Mouse (Mus musculus): ENCODE results near the gene Add3.

Add3 gene

DNA sequence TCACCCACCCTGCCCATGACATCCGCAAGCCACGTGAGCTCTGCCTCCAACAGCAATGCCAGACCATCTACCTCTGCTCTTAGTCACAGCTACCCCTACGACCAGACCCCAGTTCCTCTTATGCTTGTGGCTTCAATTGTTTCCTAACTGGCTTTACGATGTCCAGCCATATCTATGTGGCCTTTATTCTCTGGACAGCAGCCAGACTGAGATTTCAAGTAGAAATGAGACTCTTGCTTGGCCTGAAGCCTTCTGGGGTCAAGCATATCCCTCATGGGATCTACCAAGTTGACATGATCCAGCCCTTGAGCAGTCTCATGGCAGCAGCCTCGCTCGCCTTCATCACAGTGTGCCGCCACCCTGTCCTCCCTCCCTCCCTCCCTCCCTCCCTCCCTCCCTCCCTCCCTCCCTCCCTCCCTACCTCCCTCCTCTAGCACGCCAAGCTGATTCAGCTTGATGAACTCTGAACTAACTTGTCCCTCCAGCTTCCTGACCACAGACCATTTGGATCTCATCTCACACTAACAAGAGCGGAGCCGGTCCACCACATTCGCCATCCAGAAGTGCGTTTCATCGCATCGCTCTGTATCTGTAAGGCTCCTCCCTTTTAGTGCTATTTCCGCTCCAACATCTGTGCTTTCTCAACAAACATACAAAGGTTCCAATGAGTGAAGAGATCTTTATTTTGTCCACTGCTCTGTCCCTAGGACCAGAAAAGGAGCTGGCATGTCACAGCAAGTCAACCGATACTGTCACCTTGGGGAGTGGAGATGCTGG, 9.7 kb upstream of the Add3 start:
- no peak for DNase-seq (ENCODE audit: low spot score)

DNA sequence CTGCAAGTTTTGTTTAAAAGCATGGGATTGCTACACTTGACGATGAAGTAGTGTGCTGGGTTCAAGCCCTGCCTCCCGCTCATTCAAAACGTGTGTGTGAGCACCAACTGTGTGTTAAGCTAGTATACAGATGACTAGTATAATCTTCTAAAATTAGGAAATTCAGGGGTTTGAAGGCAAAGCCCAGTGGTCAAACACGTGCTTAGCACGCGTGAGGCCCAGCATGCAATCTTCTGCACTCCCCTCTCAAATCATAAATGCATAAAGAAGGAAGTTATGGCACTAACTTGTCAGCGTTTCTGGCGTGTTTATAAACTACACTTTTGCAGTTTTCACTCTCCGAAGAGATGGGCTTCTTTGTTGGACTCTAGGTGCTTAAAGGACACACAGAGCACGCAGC, 7.8 kb upstream of the Add3 start:
- no peak for DNase-seq (ENCODE audit: low spot score)

DNA sequence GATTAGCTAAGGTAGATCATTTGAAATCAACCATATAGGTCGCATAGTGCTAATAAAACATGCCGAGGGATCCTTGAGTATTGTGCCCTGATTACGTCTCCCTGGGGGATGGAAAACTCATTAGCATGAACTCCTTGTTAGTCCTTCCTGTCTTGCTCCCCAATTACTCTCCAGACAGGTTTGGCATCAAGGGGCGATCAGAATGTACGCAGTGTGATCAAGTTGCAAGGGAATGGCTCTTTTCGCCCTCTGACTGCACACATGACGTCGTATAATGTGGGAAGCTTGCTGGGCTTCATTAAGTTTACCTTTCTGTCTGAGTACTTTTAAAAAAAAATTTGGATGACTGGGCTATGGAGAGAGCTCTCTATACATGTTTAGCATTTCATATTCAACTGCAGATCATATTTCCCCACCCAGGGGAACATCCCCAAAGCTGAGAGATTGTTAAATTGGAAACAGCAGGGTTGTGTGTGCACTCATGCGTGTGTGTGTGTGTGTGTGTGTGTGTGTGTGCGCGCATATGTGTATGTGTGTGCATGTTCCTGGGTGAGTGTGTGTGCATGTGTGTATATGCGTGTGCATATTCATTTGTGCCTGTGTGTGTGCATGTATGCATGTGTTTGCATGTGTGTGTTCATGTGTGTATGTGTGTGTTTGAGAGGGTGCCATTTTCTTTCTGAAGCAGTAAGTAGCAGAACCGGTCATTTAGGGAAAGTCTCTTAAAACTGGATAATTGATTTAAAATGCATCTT, 3.7 kb upstream of the Add3 start:
- no peak for DNase-seq (ENCODE audit: low spot score)

DNA sequence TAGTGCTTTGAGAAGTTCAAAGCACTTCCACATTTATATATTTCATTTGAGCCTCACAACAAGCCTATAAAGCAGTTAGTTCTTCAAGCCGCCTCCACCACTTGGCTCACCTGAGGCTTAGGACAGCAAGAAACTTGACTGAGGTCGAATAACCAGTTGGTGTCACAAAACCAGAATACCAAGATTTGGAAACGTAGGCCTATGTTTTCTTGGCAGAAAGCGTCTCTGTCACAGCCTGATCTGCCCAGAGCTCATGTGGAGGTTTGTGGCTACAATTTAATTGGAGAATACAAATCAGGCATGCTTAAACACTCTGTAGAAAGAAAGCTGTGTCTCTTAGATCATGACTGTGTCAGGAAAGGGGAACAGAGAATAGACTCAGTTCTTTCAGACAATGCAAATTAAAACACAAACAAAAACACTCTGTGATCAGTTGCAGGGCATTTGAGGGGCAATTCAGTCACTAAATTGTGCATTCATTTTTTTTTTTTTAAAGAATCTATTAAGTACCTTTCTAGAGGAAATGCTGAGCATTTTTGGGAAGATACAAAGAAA, 3.0 kb upstream of the Add3 start:
- DNase-seq (ENCODE audit: low spot score), result no peak

DNA sequence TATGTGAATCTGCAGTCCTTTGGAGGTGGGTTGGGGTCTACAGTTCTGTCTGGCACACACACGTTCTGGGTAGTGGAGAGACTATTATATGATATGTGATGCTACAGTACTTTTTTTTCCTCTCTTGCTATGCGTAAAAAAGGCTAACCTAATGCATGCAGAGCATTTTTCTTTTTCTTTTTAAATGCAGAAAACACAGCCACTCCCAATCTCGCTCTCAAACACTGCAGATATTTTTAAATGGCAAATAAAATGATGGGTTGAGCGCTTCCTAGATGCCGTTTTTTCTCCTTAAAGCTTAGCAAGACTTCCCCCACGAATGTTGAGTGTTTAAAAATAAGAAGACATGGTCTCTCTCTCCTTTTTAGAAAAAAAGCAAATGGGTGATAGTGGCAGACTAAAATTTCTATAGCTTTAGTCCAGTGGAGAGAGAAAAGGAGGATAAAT, 584 bp downstream of the Add3 start:
- DNase-seq (ENCODE audit: low spot score), result peak; percentile 20

DNA sequence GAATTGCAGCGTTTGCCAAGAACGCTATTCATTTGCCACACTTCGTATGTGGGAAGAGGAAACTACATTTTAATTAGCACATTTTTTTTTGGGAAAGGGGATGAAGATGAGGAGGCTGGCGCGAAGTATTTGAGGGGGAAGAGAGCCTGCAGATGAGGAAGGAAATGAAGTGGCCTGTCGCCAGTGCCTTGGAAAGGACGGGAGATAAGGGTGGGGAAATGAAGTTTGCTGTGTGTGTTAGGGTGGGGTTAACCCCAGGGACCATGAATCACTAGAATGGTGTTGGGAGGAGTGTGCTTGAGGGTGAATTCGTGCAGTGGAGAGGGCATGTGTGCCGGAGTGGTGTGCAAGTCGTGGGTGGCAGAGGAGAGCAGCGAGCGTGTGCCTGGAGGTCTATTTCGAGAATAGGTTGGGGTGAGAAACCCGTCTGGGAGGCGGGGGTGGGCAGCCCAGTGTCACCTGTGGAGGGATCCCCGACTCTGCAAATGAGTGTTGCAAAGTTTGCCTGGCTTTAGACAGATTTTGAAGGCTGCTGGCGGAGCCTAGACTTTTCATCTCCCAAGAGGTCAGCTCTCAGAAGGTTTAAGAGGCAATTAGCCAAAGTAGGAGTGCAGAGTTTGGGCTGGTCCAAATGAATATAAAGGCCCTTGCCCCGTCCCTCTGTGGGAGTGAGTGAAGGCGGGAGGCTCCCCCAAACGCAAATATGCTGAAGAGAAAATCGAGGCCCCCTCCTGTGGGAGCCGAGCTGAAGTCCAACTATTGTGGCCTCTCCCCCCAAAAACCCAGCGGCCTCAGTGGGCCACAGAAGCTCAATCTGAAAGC, 1.2 kb downstream of the Add3 start:
- peak; percentile 53 for DNase-seq (ENCODE audit: low spot score)

DNA sequence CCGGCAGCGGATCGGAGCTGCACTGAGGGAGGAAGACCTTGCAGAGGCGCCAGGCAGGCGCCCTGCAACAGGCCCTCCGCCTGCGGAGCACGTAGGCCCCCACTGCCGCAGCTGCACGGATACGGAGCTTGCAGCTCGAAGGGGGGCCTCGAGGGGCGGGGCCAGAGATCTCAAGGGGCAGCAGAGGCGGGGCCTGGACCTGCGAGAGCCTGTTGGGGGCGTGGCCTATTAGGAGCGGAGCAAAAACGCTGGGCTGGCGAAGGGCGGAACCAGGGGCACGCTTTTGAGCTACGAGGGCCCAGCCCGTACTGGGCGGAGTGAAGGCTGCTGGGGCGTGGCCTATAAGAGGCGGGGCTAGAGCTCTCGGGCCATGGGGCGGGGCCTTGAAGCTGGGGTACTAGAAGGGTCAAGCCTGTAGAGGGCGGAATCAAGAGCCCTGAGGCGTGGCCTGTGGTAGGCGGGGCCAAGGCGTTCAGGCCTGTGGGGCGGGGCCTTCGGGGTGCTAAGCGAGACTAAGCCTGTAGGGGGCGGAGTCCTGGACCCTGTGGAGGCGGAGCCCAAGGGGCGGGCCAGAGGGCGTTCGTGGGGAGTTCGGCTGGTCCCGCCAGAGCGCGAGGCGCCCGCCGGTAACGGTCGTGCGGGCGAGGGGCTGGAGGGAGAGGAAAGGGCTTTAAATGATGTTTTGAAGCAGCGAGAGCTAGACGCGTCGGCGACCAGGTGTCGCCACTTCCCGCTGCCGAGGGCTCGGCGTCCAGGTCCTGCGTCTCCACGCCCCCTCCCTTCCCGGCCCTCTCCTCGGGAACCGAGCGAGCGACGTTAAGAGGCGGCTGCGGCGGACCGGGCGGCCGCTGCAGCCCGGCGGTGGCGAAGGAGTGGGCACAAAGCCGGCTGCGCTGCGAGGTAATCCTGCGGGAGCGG, 2.2 kb downstream of the Add3 start:
- DNase-seq (ENCODE audit: low spot score), result peak; percentile 99

DNA sequence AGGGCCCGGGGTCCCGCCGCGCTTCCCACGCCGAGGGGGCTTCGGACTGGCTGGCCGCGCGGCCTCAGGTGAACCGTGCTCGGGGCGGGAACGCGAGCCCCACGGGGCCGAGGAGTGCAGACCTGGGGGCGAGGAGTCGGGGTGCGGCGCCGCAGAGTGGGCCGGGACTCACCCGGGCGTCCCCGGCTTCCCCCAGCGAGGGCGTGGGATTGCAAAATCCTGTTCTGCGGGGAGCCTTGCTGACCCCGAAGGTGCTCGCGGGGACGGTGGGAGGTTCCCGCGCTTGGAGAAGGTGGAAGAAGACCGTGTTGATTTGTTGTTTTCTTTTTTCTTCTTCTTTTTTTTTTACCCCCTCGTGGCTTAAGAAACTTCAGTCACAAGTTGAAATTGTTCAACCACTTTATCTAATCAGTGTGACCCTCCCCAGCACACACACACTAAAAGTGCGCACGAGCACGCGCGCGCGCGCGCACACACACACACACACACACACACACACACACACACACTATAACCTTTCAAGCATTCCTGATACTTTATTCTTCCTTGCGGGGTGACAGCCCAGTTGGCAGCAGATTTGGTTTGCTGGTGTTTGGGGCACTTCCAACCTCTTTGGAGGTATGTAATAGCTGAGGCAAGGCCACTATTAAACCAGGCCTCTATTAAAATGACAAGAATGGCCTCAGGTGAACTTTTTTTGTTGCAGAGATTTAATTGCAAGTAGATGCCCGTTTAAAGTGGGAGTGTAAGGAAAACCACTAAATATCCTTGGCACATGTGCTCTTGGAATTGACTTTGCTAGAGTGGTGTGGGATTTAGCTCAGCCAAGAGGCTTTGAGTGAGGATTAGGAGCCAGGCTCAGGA, 3.1 kb downstream of the Add3 start:
- peak; percentile 45 for DNase-seq (ENCODE audit: low spot score)

DNA sequence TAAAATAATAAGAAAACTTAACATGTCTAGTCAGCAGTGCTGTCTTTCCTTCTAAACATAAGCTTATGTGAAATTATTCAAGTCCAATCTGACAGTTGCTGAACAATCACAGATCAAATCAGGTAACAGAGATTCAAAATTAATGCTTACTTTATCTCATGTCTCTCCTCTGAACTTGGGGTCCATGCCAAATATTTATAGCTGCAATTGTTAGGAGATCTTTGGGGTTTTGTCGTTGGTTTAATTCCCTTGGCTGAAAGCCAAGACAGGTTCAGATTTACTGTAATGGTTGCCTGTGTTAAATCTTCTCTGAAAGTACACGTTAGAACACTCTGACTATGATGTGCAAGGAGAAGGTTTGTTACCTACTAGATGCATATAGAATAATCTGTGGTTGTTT, 4.8 kb downstream of the Add3 start:
- DNase-seq (ENCODE audit: low spot score), result no peak

DNA sequence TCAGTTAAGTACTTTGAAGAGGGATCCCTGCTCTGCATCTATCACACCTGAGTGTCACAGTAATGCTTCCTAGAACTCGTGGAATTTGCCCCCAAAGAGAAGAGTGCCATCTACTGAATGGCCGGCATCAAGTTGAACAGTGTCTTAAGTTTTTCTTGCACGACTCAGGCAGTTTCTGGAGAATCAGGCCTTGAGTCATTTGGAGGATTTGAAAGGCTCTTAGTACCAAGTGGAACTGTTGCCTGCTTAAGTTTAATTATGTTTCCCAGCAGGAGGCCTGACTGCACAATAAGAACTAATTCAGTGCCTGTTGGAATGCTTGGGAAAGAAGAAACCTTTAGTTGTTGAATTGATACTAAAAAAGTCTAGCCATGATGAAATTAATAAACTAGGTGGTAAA, 9.1 kb downstream of the Add3 start:
- no peak for DNase-seq (ENCODE audit: low spot score)

DNA sequence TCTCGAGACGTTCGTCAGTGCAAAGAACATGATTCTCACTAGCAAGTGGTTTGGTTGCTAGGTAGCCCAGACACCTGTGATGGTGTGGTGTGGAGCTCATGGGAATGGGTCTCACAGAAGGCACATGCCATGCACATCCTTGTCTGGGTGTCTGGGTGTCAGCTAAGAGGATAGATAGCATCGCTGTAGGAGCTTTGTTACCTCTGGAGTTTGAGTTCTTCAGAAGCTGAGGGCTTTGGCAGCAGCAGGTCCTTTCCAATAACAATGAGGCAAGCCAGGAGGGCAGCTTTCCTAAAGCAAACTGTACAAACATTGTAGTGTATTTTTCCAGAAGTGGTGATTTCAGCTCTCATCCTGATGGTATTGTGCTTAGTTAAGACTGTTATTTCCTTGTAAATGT, 12.2 kb downstream of the Add3 start:
- no peak for DNase-seq (ENCODE audit: low spot score)

DNA sequence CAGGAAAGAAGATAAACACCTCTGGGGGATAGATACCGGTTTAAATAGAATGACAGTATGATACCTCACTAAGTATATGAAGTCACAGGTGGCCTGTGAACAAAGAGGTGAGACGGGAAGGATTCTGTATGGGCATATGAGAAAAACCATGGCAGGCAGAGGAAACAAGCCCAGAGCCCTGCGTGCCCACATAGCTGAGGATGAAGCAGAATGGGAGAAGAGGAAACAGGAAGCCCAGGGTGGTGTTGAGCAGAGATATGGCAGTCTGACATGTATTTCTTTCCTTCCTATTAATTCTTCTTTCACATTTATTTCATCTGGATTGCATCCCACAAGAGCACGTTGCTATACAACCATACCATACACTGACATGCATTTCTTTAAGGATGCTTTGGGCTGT, 12.9 kb downstream of the Add3 start:
- no peak for DNase-seq (ENCODE audit: low spot score)

DNA sequence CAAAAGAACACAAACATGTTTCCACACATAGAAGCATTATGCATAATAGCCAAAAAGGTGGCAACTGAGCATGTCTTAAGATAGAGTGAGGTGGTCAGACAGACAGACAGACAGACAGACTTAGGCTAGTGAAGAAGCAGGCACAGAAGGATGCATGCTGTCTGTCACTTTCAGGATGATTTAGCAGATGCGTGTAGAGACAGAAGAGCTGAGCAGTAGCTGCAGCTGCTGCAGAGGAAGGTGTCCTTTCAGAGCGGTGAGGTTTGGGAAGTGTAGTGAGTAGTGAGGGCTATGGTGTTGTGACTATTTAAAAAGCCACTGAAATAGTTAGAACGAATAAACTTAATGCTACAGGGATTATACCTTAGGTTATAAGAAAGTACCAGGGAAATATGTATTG, 13.9 kb downstream of the Add3 start:
- DNase-seq (ENCODE audit: low spot score), result no peak

DNA sequence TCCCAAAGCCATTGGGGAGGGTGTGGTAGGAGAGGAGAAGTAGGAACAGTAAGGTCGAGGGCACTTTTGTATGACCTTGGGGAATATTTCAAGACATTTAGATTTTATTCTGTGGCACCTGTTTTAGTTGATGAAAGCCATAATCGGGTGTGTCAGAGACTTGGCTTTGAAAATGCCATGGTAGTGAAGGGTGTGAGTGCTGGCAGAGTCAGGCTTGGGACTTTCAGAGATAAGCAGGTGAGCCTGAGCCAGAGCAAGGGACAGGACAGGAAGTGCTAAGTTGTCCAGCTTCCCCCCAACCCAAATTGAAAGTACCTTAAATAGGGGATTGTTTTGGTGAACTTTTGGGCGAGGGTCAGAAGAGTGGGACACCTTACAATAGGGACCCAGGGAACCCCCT, 16.1 kb downstream of the Add3 start:
- no peak for DNase-seq (ENCODE audit: low spot score)

DNA sequence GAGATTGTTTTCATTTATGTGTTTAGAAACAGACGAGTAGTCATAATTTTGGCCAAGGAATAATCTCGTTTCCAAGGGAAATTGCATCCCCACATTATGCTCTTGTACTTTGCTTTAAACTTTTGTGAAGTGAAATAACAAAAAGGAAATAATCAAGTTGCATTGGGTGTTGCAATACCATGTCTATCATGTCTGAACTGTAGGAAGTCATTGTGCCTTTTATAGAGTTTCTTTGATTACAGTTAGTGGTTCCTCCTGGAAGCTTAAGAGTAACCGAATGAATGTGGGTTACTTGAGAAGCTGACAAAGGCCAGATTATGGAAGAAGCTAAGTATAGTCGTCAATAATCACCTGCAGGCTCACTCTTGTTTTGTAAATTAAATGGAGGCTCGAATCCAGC, 16.9 kb downstream of the Add3 start:
- no peak for DNase-seq (ENCODE audit: low spot score)

DNA sequence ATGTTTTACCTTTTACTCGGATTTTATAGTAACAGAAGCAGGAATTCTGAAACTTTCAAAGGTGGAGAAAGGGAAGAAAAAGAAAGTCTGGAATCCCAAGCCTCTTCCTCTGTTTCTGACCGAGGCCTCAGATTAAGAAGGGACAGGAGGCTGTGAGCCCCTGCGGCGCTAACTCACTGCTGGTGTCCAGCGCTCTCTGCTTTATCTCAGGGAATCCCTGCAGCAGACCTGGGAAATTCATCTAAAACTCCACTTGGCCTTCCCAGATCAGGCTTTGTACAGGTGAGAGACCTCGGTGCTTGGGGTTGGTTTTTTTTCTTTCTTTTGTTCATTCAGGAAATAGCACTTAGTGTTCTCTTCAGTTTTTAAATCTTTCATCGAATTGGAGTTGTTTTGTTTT, 19.1 kb downstream of the Add3 start:
- DNase-seq (ENCODE audit: low spot score), result no peak

DNA sequence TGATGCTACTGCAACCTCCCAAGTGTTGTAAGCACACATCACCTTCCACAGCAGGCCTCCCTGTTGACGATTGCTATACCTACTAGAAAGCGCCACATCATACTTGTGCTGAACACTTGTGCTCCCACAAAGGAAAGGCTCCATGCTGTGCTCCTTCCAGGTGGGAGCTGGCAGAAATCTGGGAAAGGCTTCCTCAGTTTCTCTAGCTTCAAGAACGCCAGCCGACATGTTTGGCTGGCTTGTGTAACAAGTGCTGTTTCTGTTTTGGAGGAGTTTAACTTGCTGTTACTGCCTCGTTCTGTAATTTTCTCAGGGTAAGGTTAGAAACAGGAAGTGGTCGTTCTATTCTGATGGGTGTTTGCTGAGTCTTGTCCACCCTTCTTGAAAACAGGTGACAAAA, 22.7 kb downstream of the Add3 start:
- DNase-seq (ENCODE audit: low spot score), result no peak

DNA sequence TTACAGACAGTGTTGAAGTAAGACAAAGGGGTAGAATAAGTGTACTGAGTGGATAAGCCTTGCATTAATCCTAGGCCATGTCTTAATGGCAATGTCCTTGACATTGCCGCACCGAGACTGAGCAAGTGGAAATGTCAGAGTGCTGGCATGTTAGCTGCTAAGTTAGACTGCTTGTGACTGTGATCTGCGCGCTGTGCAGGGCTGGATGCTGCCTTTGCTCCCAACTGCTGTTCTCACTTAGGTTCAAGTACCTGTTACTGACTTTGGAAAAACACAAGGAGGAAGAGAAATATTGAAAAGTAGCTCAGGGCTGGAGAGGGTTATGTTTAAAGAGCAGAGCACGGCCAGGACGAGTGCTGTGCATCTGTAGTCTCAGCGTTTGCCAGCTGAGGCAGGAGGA, 24.4 kb downstream of the Add3 start:
- DNase-seq (ENCODE audit: low spot score), result no peak

DNA sequence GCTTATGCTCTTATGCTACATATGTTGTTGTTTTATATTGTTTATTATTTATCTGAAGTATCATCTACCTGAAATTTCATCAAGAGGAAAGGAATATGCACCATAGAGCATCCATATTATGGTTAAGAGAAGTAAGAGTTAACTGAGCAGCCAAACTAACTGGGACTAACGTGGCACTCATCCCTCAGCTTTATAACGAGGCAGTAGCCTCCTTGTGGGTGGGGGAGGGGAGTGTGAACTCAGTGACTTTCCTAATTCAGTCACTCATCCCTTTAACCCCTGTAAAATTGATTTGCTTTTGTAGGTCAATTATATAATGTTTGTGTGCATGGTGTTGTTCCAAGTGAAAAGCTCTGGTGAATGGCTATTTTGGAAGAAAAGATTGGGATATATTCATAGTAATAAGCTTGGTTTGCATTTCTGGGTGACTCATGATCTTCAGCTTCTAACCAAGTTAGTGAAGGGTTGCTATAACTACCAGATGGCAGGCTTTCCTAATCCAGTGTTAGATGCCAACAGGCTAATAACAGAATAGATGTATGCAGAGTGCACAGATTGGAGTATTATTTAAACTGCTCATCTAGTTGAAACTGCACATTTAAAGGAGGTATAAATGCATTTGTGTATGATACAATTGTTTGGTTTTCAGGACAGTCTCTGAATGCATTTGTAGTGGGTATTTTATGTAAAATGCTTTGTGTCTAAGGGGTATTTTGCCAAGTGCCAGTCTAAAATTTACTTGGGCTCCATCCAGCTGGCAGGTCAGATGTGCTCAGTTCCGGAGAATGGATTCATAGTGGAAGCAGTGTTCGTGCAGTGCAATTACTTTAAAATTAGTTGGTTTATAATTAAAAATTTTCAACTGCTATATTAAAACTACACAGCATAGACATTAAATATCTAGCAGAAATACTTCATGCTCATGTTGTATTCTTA, 25.3 kb downstream of the Add3 start:
- peak; percentile 66 for DNase-seq (ENCODE audit: low spot score)

Data from MN1 (cell line).